Mouse (Mus musculus): ENCODE data around the gene Slc4a7. TPM values are rescaled to one million over a fixed set of nuclear protein-coding genes. Genes with fewer than 3 reads are reported as not detected.

Slc4a7 gene
- polyA plus RNA-seq, 1 experiment: 6.9 TPM

GRCm38 (mm10) chr14:14832520-14833240, 130.6 kb downstream of the Slc4a7 start:
- H3K27ac ChIP-seq (ENCODE audit: insufficient read depth, low read depth, low read length): peak overlapping the region; percentile 57
- TF ChIP-seq CTCF (IDR thresholded peaks at IDR 0.05; ENCODE audit: extremely low read depth, insufficient read length, insufficient replicate concordance, low read depth, low read length) (no peak), POLR2A (IDR thresholded peaks at IDR 0.05; ENCODE audit: low read depth, low read length) (no peak)
- H3K36me3 ChIP-seq (ENCODE audit: control insufficient read depth, insufficient read depth, low read length): no peaks in the 10 kb centered on the region
- peaks cover 3% of the 10 kb centered on the region; the same call in 1 of the 2 replicates for H3K4me1 ChIP-seq (ENCODE audit: control insufficient read depth, insufficient read depth, insufficient read length, low read length)
- no peak overlapping the region for H3K4me3 ChIP-seq (ENCODE audit: low read depth, low read length)
- no peaks in the 10 kb centered on the region for H3K27me3 ChIP-seq (ENCODE audit: control insufficient read depth, insufficient read depth, low read length)
- 73% methylated on average over 12 of the region's 12 CpGs for WGBS

GRCm38 (mm10) chr14:14833498-14833897, 131.4 kb downstream of the Slc4a7 start:
- Histone ChIP-seq H3K36me3 (ENCODE audit: control insufficient read depth, insufficient read depth, low read length) (no peaks in the 10 kb centered on the region), H3K27ac (ENCODE audit: insufficient read depth, low read depth, low read length) (no peak overlapping the region), H3K4me3 (ENCODE audit: low read depth, low read length) (no peak overlapping the region), H3K4me1 (ENCODE audit: control insufficient read depth, insufficient read depth, insufficient read length, low read length) (peaks cover 3% of the 10 kb centered on the region; the same call in 1 of the 2 replicates), H3K27me3 (ENCODE audit: control insufficient read depth, insufficient read depth, low read length) (no peaks in the 10 kb centered on the region)
- WGBS: 70% methylated on average over 1 of the region's 1 CpGs
- TF ChIP-seq CTCF (IDR thresholded peaks at IDR 0.05; ENCODE audit: extremely low read depth, insufficient read length, insufficient replicate concordance, low read depth, low read length) (no peak), POLR2A (IDR thresholded peaks at IDR 0.05; ENCODE audit: low read depth, low read length) (no peak)

- Histone ChIP-seq H3K4me1 (ENCODE audit: control insufficient read depth, insufficient read depth, insufficient read length, low read length) (peaks cover 3% of the 10 kb centered on the region; the same call in 1 of the 2 replicates), H3K27me3 (ENCODE audit: control insufficient read depth, insufficient read depth, low read length) (no peaks in the 10 kb centered on the region), H3K4me3 (ENCODE audit: low read depth, low read length) (no peak overlapping the region), H3K27ac (ENCODE audit: insufficient read depth, low read depth, low read length) (no peak overlapping the region), H3K36me3 (ENCODE audit: control insufficient read depth, insufficient read depth, low read length) (no peaks in the 10 kb centered on the region)
- TF ChIP-seq POLR2A (IDR thresholded peaks at IDR 0.05; ENCODE audit: low read depth, low read length) (no peak), CTCF (IDR thresholded peaks at IDR 0.05; ENCODE audit: extremely low read depth, insufficient read length, insufficient replicate concordance, low read depth, low read length) (no peak)
- 82% methylated on average over 2 of the region's 2 CpGs for WGBS
These were observed 132.2 kb downstream of the Slc4a7 start for GRCm38 (mm10) chr14:14834266-14834665.

GRCm38 (mm10) chr14:14837627-14838026, 135.5 kb downstream of the Slc4a7 start:
- H3K27ac ChIP-seq (ENCODE audit: insufficient read depth, low read depth, low read length): no peak overlapping the region; the same call in 1 of the 2 replicates
- WGBS: 70% methylated on average over 4 of the region's 4 CpGs
- TF ChIP-seq CTCF (IDR thresholded peaks at IDR 0.05; ENCODE audit: extremely low read depth, insufficient read length, insufficient replicate concordance, low read depth, low read length): no peak
- TF ChIP-seq POLR2A (IDR thresholded peaks at IDR 0.05; ENCODE audit: low read depth, low read length): no peak

GRCm38 (mm10) chr14:14838109-14838508, 136.0 kb downstream of the Slc4a7 start:
- Histone ChIP-seq H3K36me3 (ENCODE audit: control insufficient read depth, insufficient read depth, low read length) (no peaks in the 10 kb centered on the region), H3K27me3 (ENCODE audit: control insufficient read depth, insufficient read depth, low read length) (no peaks in the 10 kb centered on the region), H3K4me1 (ENCODE audit: control insufficient read depth, insufficient read depth, insufficient read length, low read length) (no peaks in the 10 kb centered on the region), H3K4me3 (ENCODE audit: low read depth, low read length) (no peak overlapping the region), H3K27ac (ENCODE audit: insufficient read depth, low read depth, low read length) (no peak overlapping the region)
- 50% methylated on average over 1 of the region's 1 CpGs for WGBS
- no peak for TF ChIP-seq POLR2A (IDR thresholded peaks at IDR 0.05; ENCODE audit: low read depth, low read length)
- no peak for TF ChIP-seq CTCF (IDR thresholded peaks at IDR 0.05; ENCODE audit: extremely low read depth, insufficient read length, insufficient replicate concordance, low read depth, low read length)

More at GRCm38 (mm10) chr14:14837627-14838026, 135.5 kb downstream of the Slc4a7 start:
- no peaks in the 10 kb centered on the region for H3K4me1 ChIP-seq (ENCODE audit: control insufficient read depth, insufficient read depth, insufficient read length, low read length)
- H3K36me3 ChIP-seq (ENCODE audit: control insufficient read depth, insufficient read depth, low read length): no peaks in the 10 kb centered on the region
- no peak overlapping the region for H3K4me3 ChIP-seq (ENCODE audit: low read depth, low read length)
- no peaks in the 10 kb centered on the region for H3K27me3 ChIP-seq (ENCODE audit: control insufficient read depth, insufficient read depth, low read length)

- no peaks in the 10 kb centered on the region; the same call in 1 of the 2 replicates for H3K27me3 ChIP-seq (ENCODE audit: control insufficient read depth, insufficient read depth, low read length)
- no peaks in the 10 kb centered on the region for H3K4me1 ChIP-seq (ENCODE audit: control insufficient read depth, insufficient read depth, insufficient read length, low read length)
- no peak overlapping the region for H3K27ac ChIP-seq (ENCODE audit: insufficient read depth, low read depth, low read length)
- no peak overlapping the region for H3K4me3 ChIP-seq (ENCODE audit: low read depth, low read length)
- no peaks in the 10 kb centered on the region for H3K36me3 ChIP-seq (ENCODE audit: control insufficient read depth, insufficient read depth, low read length)
- WGBS: 55% methylated on average over 8 of the region's 8 CpGs
- TF ChIP-seq CTCF (IDR thresholded peaks at IDR 0.05; ENCODE audit: extremely low read depth, insufficient read length, insufficient replicate concordance, low read depth, low read length) (no peak), POLR2A (IDR thresholded peaks at IDR 0.05; ENCODE audit: low read depth, low read length) (no peak)
These were observed 140.9 kb downstream of the Slc4a7 start for GRCm38 (mm10) chr14:14842734-14843530.

Other genes with a start within 250 kb of the Slc4a7 start
- 0.11 TPM in 1 of 2 replicates, not detected in the other for gene Nek10, start 101.1 kb downstream of the Slc4a7 start, polyA plus RNA-seq (2012; rRNA removed)

All from small intestine, adult 2 months (tissue).